Mouse (Mus musculus) adipocyte (in vitro differentiated cells): Measurements from ENCODE around the gene Olfr33.

Source experiments
- DNase-seq: peaks from one replicate; pipeline ENCODE4 v3.0.0-alpha.2; 2016; ENCODE audit warnings: low spot score

Gene Olfr33

DNA sequence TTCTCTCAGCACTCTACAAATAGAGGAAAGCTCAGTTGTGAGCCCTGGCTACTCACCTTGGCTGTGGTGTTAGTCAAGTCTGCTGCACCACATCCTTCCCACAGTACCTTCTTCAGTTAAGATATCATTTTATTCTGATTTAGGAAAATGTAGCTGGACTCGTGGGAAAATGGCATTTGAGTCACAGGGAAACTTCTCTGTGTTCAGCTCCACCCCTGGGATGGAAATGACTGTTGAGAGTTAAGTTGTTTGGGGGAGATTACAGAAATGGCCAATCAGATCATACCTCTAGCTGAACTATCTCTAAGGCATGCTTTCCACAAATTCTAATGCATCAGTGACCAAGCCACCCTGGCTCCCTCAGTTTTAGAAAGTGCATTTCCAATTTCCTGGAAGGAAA is at the start of gene Olfr33:
Gene Olfr33 (minus strand): TSS at position 101 of the 400 bp plus-strand sequence.
- no peak for DNase-seq

DNA sequence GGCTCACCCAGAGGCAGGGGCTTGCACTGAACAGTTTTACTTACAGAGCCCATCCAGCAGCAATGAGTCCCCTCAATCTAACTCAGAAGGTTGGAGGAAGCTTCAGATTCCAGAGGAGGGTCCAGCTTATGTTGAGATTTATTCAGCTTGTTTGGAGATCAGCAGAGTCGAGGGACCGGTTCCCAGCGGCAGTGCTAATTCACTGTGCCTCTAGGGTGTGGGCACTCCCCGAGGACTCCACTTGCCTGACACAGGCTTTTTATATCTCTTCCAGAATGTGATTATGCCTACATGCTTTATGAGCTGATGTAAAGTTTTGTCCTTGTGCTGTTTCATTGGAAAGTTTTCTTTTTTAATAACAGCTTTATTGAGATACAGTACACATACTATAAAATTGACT is 40.4 kb upstream of the Olfr33 start, which contains the start of the genes Olfr560 and Olfr78:
Gene Olfr560 (minus strand): TSS at position 101 of the 400 bp plus-strand sequence.
Gene Olfr78 (minus strand): TSS at position 206 of the 400 bp plus-strand sequence.
- no peak for DNase-seq

DNA sequence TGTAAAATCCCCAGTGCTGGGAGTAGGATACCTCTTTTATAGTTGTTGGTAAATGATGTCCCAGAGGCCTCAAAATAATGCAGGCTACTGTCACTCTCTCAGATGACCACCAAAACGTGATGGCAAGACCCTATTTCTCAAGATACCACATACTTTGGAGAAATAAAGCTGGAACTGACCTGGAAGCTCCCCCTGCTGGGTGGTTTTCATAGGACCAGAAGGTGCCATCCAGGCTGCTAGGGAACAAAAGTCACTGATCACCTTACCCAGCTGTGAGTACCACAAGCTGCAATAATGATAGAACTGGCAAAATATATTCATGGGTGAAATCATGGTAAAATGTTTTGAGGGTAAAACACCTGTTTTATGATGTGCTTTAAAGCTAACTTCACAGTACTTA is 33.2 kb upstream of the Olfr33 start:
- DNase-seq: peak; percentile 7

DNA sequence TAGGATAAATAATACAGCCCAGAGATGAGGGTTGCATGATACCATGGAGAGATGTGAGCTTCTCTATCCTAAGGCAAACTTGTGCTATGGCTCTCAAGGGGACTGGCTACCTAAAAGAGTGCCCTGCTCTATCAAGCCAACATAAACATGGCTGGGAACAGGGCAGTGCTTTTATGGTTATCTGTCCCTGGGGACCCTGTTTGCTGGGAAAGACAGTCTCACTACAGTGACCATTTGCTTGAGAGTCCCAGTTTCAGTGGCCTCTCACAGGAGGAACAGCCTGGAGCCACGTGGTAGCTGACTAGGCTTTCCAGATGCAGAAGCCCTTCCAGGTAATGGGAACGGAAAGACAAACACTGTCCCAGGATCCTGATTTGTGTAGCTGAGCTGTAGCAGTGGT is 18.8 kb upstream of the Olfr33 start:
- no peak for DNase-seq

- DNase-seq: no peak
Measured at GRCm38 (mm10) chr7:102733793-102734192, 14.9 kb upstream of the Olfr33 start.

DNA sequence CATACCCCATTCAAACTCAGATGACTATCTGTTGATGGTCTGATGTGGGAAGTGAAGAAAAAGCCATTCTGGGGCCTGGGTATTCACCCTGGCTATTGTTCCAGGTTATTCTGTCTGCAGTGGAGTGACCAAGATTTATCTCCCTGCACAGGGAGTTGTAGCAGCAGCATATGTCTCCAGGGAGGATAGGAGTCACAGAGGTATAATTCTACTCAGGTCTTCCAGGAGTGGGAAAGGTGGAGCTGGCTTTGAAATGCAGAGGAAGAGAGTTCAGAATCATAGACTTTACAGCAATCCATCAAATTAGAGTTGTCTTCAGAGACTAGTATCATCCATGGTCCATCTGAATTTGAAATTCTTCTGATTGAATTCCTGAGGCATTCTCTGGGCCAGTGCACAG is 8.5 kb upstream of the Olfr33 start, which contains the start of gene Olfr559:
Gene Olfr559 (minus strand): TSS at position 101 of the 400 bp plus-strand sequence.
- no peak for DNase-seq

- no peak for DNase-seq
Measured at GRCm38 (mm10) chr7:102701915-102702314, 17.0 kb downstream of the Olfr33 start, which contains the start of gene Olfr558. TSS of gene Olfr558 (plus strand) at chr7:102702215.

- DNase-seq: no peak
Measured at GRCm38 (mm10) chr7:102698461-102698860, 20.4 kb downstream of the Olfr33 start.

GRCm38 (mm10) chr7:102695358-102696125 is 23.3 kb downstream of the Olfr33 start, which contains the start of gene Olfr557:
TSS of gene Olfr557 (plus strand) at chr7:102695910.
- DNase-seq: peak; percentile 64

GRCm38 (mm10) chr7:102686944-102687501 is 31.8 kb downstream of the Olfr33 start, which contains the start of gene Trim68:
TSS of gene Trim68 (minus strand) at chr7:102687327.
- peak; percentile 70 for DNase-seq

GRCm38 (mm10) chr7:102681916-102682315 is 37.0 kb downstream of the Olfr33 start:
- DNase-seq: peak; percentile 54

DNA sequence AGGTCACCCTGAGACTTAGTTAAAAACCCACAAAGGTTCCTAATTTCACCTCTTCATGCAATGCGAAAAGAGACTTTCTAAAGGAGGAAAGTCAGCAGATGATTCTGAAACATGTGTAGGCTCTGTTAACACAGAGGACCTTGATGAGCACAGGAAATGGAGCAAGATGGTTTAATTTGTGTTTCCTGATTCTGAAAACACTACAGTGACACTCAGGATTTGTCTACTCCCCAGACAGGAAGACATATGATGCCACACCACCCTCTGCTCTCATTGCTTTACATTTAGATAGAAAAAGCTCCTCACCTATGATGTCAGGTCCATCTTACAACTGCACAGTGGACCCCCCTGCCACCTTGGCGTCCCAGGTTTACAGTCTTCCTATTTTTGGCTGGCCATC is 42.6 kb downstream of the Olfr33 start:
- DNase-seq: no peak

GRCm38 (mm10) chr7:102665378-102665777 is 53.5 kb downstream of the Olfr33 start:
- peak; percentile 42 for DNase-seq

- DNase-seq: no peak
Measured at GRCm38 (mm10) chr7:102664599-102664998, 54.3 kb downstream of the Olfr33 start, which contains the start of gene Olfr556. TSS of gene Olfr556 (plus strand) at chr7:102664899.
